Mouse (Mus musculus) CD8-positive naive resting alpha-beta T cell, adult 2 months (primary cell): Measurements from ENCODE around the gene Tmem30c.

ENCODE experiments used
- DNase-seq, 2 experiments: peaks; one replicate each; pipeline ENCODE4 v3.0.0; 2022; ENCODE audit warnings: low read depth in 2 of 2, low spot score in 2 of 2

Gene Tmem30c

GRCm38 (mm10) chr16:57292765-57293164, at the start of gene Tmem30c:
Gene Tmem30c, minus strand, starts transcription at chr16:57292865.
- no peak for DNase-seq

GRCm38 (mm10) chr16:57340613-57340898, 47.9 kb upstream of the Tmem30c start:
- no peak for DNase-seq

GRCm38 (mm10) chr16:57339765-57340612, 47.3 kb upstream of the Tmem30c start:
- DNase-seq, result no peak

GRCm38 (mm10) chr16:57336770-57337423, 44.2 kb upstream of the Tmem30c start:
- peak; percentile 1 to 23 for DNase-seq

- DNase-seq, result no peak
Measured at GRCm38 (mm10) chr16:57332301-57332700, 39.6 kb upstream of the Tmem30c start.

GRCm38 (mm10) chr16:57330111-57330510, 37.4 kb upstream of the Tmem30c start:
- DNase-seq, result no peak

GRCm38 (mm10) chr16:57329028-57329427, 36.4 kb upstream of the Tmem30c start:
- DNase-seq, result no peak

- no peak for DNase-seq
Measured at GRCm38 (mm10) chr16:57326996-57327395, 34.3 kb upstream of the Tmem30c start.

- no peak for DNase-seq
Measured at GRCm38 (mm10) chr16:57319284-57320124, 26.8 kb upstream of the Tmem30c start.

- DNase-seq, result no peak
Measured at GRCm38 (mm10) chr16:57318637-57319125, 26.0 kb upstream of the Tmem30c start.

- no peak for DNase-seq
Measured at GRCm38 (mm10) chr16:57317882-57318636, 25.4 kb upstream of the Tmem30c start.

- no peak for DNase-seq
Measured at GRCm38 (mm10) chr16:57317127-57317526, 24.5 kb upstream of the Tmem30c start.

- no peak for DNase-seq
Measured at GRCm38 (mm10) chr16:57315026-57315425, 22.4 kb upstream of the Tmem30c start.

- no peak for DNase-seq
Measured at GRCm38 (mm10) chr16:57314236-57314635, 21.6 kb upstream of the Tmem30c start.

- DNase-seq, result no peak
Measured at GRCm38 (mm10) chr16:57313487-57313886, 20.8 kb upstream of the Tmem30c start.

GRCm38 (mm10) chr16:57312130-57312529, 19.5 kb upstream of the Tmem30c start:
- DNase-seq, result no peak

- DNase-seq, result no peak
Measured at GRCm38 (mm10) chr16:57305463-57305862, 12.8 kb upstream of the Tmem30c start.

- no peak for DNase-seq
Measured at GRCm38 (mm10) chr16:57303716-57304115, 11.1 kb upstream of the Tmem30c start.

- DNase-seq, result no peak
Measured at GRCm38 (mm10) chr16:57302792-57303698, 10.4 kb upstream of the Tmem30c start.
